Mouse (Mus musculus): Measurements from ENCODE around the gene Erbb3.
"Not testable (repeated sequence)": the region's sequence is repeated elsewhere in the genome, so short reads cannot be mapped to it uniquely, and the experiment has no call there.

DNA sequence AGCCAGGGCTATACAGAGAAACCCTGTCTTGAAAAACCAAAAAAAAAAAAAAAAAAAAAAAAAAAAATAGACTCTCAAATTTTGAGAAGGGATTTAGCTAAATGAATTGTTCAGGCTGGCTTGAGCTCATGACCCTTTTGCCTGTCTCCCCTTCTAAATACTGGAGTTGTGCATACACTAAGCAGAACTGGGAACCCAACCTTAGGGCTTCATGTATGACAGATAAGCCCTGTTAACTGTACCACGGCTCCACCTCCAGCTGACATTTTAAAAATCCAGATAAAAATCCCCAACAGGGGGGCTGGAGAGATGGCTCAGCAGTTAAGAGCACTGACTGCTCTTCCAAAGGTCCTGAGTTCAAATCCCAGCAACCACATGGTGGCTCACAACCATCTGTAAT lies 33.9 kb downstream of the Erbb3 start:
- TF ChIP-seq CTCF (IDR thresholded peaks at IDR 0.05; ENCODE audit: low read depth); EP300 (optimal IDR thresholded peaks at IDR 0.05): not testable (repeated sequence)

All from stomach, postnatal 0 days (tissue).